7 mouse cellular contexts compared by ENCODE assay signal in genomic region chr17:33908331-33909076, GRCm38 (mm10). TPM values are rescaled to one million over a fixed set of nuclear protein-coding genes. Genes with fewer than 3 reads are reported as not detected.
DNase-seq lines count a peak whose midpoint lies in the region; ATAC-seq and TF ChIP-seq lines count a peak whose summit lies in the region.

No protein-coding gene starts in this region.

- H3K27me3 ChIP-seq in heart, embryonic 14.5 days (ENCODE audit: control insufficient read depth, insufficient read depth, low read length): no peaks in the 10 kb centered on the region
- no peaks in the 10 kb centered on the region for H3K27me3 ChIP-seq in lung, postnatal 0 days (replicated peaks; ENCODE audit: insufficient read depth, low read length)

- WGBS in heart, embryonic 14.5 days: under 1% methylated on average over 43 of the region's 44 CpGs
- WGBS in lung, postnatal 0 days: under 1% methylated on average over 37 of the region's 44 CpGs

- H3K9me3 ChIP-seq in ES-E14 (ENCODE audit: control insufficient read depth, insufficient read depth, low read depth, low read length): no peaks in the 10 kb centered on the region
- H3K9me3 ChIP-seq in heart, embryonic 14.5 days (ENCODE audit: control insufficient read depth, low read length): no peaks in the 10 kb centered on the region
- H3K9me3 ChIP-seq in lung, postnatal 0 days (ENCODE audit: low read length): no peaks in the 10 kb centered on the region

- H3K9ac ChIP-seq in ES-E14 (ENCODE audit: insufficient read depth, low read depth, low read length, poor library complexity, severe bottlenecking): peak overlapping the region; percentile 77
- peak overlapping the region; percentile 71 for H3K9ac ChIP-seq in heart, embryonic 14.5 days (ENCODE audit: low read length)
- H3K9ac ChIP-seq in lung, postnatal 0 days (replicated peaks; ENCODE audit: low read depth): peak overlapping the region; percentile 50

- TF ChIP-seq EP300 in lung, postnatal 0 days (IDR thresholded peaks at IDR 0.05): no peak

- peak overlapping the region; percentile 75 to 87 for H3K4me3 ChIP-seq in ES-E14 (ENCODE audit: insufficient read depth in 1 of 2, low read depth in 1 of 2, low read length in 2 of 2, poor library complexity in 1 of 2, severe bottlenecking in 1 of 2)
- peak overlapping the region; percentile 85 for H3K4me3 ChIP-seq in cortical plate, adult 2 months (ENCODE audit: insufficient read depth, low read length)
- H3K4me3 ChIP-seq in heart, embryonic 14.5 days (ENCODE audit: control insufficient read depth in 1 of 2, insufficient read depth in 1 of 2, low read depth in 1 of 2, low read length in 2 of 2): peak overlapping the region; percentile 55 to 85
- H3K4me3 ChIP-seq in lung, postnatal 0 days (ENCODE audit: low read depth, low read length): peak overlapping the region; percentile 88

- H3K27ac ChIP-seq in ES-E14 (ENCODE audit: insufficient read depth, low read depth, low read length, poor library complexity, severe bottlenecking): peak overlapping the region; percentile 90
- peak overlapping the region; percentile 33 for H3K27ac ChIP-seq in cortical plate, adult 2 months (ENCODE audit: insufficient read depth, low read length)
- H3K27ac ChIP-seq in heart, embryonic 14.5 days (replicated peaks in 1 of 2; ENCODE audit: control insufficient read depth in 1 of 2, insufficient read depth in 1 of 2, low read depth in 2 of 2, low read length in 2 of 2): peak overlapping the region; percentile 34 to 92
- peak overlapping the region; percentile 98 for H3K27ac ChIP-seq in lung, postnatal 0 days (ENCODE audit: low read length)

- peaks cover 0 to 15% of the 10 kb centered on the region in 2 experiments; a peak in 3 of 4 replicates for H3K4me1 ChIP-seq in ES-E14 (ENCODE audit: control insufficient read depth in 2 of 2, insufficient read depth in 2 of 2, low read length in 2 of 2, poor library complexity in 1 of 2)
- peaks cover 1% of the 10 kb centered on the region; the same call in 1 of the 2 replicates for H3K4me1 ChIP-seq in cortical plate, adult 2 months (ENCODE audit: control insufficient read depth, insufficient read depth, low read length)
- peaks cover 5 to 13% of the 10 kb centered on the region in 2 experiments; a peak in 2 of 4 replicates for H3K4me1 ChIP-seq in heart, embryonic 14.5 days (ENCODE audit: control insufficient read depth in 2 of 2, insufficient read depth in 2 of 2, low read length in 2 of 2)
- H3K4me1 ChIP-seq in lung, postnatal 0 days (ENCODE audit: insufficient read depth, low read depth, low read length): peaks cover 4% of the 10 kb centered on the region; the same call in 1 of the 2 replicates

- no peak for TF ChIP-seq CTCF in cortical plate, adult 2 months (IDR thresholded peaks at IDR 0.05; ENCODE audit: extremely low read depth, insufficient read depth, low read length)
- no peak for TF ChIP-seq CTCF in lung, postnatal 0 days (IDR thresholded peaks at IDR 0.05)

- no peak for TF ChIP-seq POLR2A in cortical plate, adult 2 months (IDR thresholded peaks at IDR 0.05; ENCODE audit: extremely low read depth, insufficient read depth, low read length)

- DNase-seq in B cell, adult 2 months: peak; percentile 45 to 52
- no peak for DNase-seq in ES-E14 (ENCODE audit: low read depth, low spot score)
- DNase-seq in kidney, postnatal 36 days: peak; percentile 34 to 72
- DNase-seq in lung, postnatal 0 days (ENCODE audit: low spot score): no peak
- DNase-seq in retina, postnatal 1 day: peak; percentile 53

- in situ Hi-C loops in ES-E14 (cut with MboI; ENCODE audit: low sequenced_read_pairs in 2 of 2, unreplicated experiment in 2 of 2): no loop called here

- peak; percentile 48; the same call in 1 of the 2 replicates for ATAC-seq in heart, embryonic 14.5 days (ENCODE audit: insufficient number of reproducible peaks, insufficient read depth, low FRiP score, low read depth)
- ATAC-seq in lung, postnatal 0 days: peak; percentile 49

- H3K36me3 ChIP-seq in ES-E14 (ENCODE audit: control insufficient read depth, insufficient read depth, low read length, poor library complexity, severe bottlenecking): peaks cover 27% of the 10 kb centered on the region
- peaks cover 29% of the 10 kb centered on the region for H3K36me3 ChIP-seq in heart, embryonic 14.5 days (ENCODE audit: control insufficient read depth, insufficient read depth, low read length)
- peaks cover 13% of the 10 kb centered on the region; the same call in 1 of the 2 replicates for H3K36me3 ChIP-seq in lung, postnatal 0 days (ENCODE audit: insufficient read depth, low read length)

- peak overlapping the region; percentile 93 for H3K4me2 ChIP-seq in heart, embryonic 14.5 days (ENCODE audit: low read length)
- peak overlapping the region; percentile 95 for H3K4me2 ChIP-seq in lung, postnatal 0 days (replicated peaks; ENCODE audit: low read depth, low read length)

TF ChIP-seq in ES-E14, 5 proteins besides CTCF, POLR2A, EP300 and RAD21:
- no peak for TF ChIP-seq ZNF384 (IDR thresholded peaks at IDR 0.05; ENCODE audit: low read depth, low read length)
- TF ChIP-seq CHD2 (IDR thresholded peaks at IDR 0.05; ENCODE audit: low read depth, low read length): no peak
- TF ChIP-seq HCFC1 (IDR thresholded peaks at IDR 0.05; ENCODE audit: borderline replicate concordance, insufficient read depth, low read length): no peak
- TF ChIP-seq MAFK (IDR thresholded peaks at IDR 0.05; ENCODE audit: insufficient read depth, low read depth, low read length): no peak
- no peak for TF ChIP-seq ZC3H11A (IDR thresholded peaks at IDR 0.05; ENCODE audit: borderline replicate concordance, low read depth, low read length)

RNA-seq across cellular contexts. Expression of gene Daxx, which starts 0.7 kb away (rescaled TPM):
- 67.3 and 73.7 TPM in 2 replicates for total RNA-seq in ES-E14 (2012; rRNA removed)
- 27.2 and 27.4 TPM in 2 replicates for polyA plus RNA-seq in cortical plate, adult 2 months (2012; rRNA removed)
- polyA plus RNA-seq in heart, embryonic 14.5 days (2014; fragmentation: Nextera tagmentation; extraction: Ambion mirVana): 24.5 and 27.2 TPM in 2 replicates
- polyA plus RNA-seq in lung, postnatal 0 days (2015; fragmentation: Nextera tagmentation; extraction: Ambion mirVana): 23.9 and 29.0 TPM in 2 replicates

RNA-seq across cellular contexts. Expression of gene Platr17, which starts 3.6 kb away (rescaled TPM):
- total RNA-seq in ES-E14 (2012; rRNA removed): 33.2 and 46.0 TPM in 2 replicates
- 1.7 TPM in 2 replicates for polyA plus RNA-seq in cortical plate, adult 2 months (2012; rRNA removed)
- 0.26 and 0.35 TPM in 2 replicates for polyA plus RNA-seq in heart, embryonic 14.5 days (2014; fragmentation: Nextera tagmentation; extraction: Ambion mirVana)
- 0.29 and 0.55 TPM in 2 replicates for polyA plus RNA-seq in lung, postnatal 0 days (2015; fragmentation: Nextera tagmentation; extraction: Ambion mirVana)

RNA-seq across cellular contexts. Expression of gene Tapbp, which starts 7.2 kb away (rescaled TPM):
- 39.4 and 64.9 TPM in 2 replicates for total RNA-seq in ES-E14 (2012; rRNA removed)
- polyA plus RNA-seq in cortical plate, adult 2 months (2012; rRNA removed): 22.1 and 22.3 TPM in 2 replicates
- 44.9 and 47.1 TPM in 2 replicates for polyA plus RNA-seq in heart, embryonic 14.5 days (2014; fragmentation: Nextera tagmentation; extraction: Ambion mirVana)
- polyA plus RNA-seq in lung, postnatal 0 days (2015; fragmentation: Nextera tagmentation; extraction: Ambion mirVana): 102 and 113 TPM in 2 replicates

RNA-seq across cellular contexts. Expression of gene Zbtb22, which starts 7.2 kb away (rescaled TPM):
- total RNA-seq in ES-E14 (2012; rRNA removed): 32.8 and 34.8 TPM in 2 replicates
- polyA plus RNA-seq in cortical plate, adult 2 months (2012; rRNA removed): 31.9 and 33.5 TPM in 2 replicates
- polyA plus RNA-seq in heart, embryonic 14.5 days (2014; fragmentation: Nextera tagmentation; extraction: Ambion mirVana): 4.5 and 8.9 TPM in 2 replicates
- polyA plus RNA-seq in lung, postnatal 0 days (2015; fragmentation: Nextera tagmentation; extraction: Ambion mirVana): 16.6 and 17.0 TPM in 2 replicates

RNA-seq across cellular contexts. Expression of gene Kifc1, which starts 18.0 kb away (rescaled TPM):
- 149 and 187 TPM in 2 replicates for total RNA-seq in ES-E14 (2012; rRNA removed)
- 2.0 and 2.3 TPM in 2 replicates for polyA plus RNA-seq in cortical plate, adult 2 months (2012; rRNA removed)
- polyA plus RNA-seq in heart, embryonic 14.5 days (2014; fragmentation: Nextera tagmentation; extraction: Ambion mirVana): 4.5 and 5.4 TPM in 2 replicates
- polyA plus RNA-seq in lung, postnatal 0 days (2015; fragmentation: Nextera tagmentation; extraction: Ambion mirVana): 0.37 and 1.0 TPM in 2 replicates

Comparison
In these comparisons a context has a peak if more than half of its experiments do, and no peak if none do; other contexts are left out.
1. DNase-seq: peak in B cell, adult 2 months (2 of 2), kidney, postnatal 36 days (2 of 2) and retina, postnatal 1 day (single experiment); none in ES-E14 (single experiment) and lung, postnatal 0 days (single experiment).
2. H3K27ac ChIP-seq: peak in every context shown above with its lines; median percentile 98 in lung, postnatal 0 days; 90 in ES-E14; 63 in heart, embryonic 14.5 days; 33 in cortical plate, adult 2 months.
3. Peak in every context shown above with its lines, with median percentiles within 50 percentile points of each other: H3K4me3 ChIP-seq and H3K9ac ChIP-seq.